22 mouse cellular contexts compared by ENCODE assay signal in the genomic region with DNA sequence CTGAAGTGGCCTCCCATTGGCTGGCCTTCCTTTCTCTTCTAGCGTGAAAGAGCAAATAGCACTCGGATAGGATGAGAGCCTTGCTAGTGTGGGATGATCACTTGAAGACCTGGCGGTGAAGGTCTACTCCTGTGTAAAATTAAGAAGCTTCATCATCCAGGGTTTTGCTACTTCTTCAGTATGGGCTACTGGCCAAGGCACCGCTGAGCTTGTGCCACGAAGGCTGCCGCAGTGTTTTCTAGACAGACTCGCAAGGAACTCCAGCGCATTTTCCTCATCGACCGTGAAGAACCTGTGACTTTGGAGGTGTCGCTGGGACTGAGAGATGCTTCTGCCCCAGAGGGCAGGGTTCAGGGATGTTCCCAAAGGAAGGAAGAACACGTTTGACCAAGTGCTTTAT. TPM values are rescaled to one million over a fixed set of nuclear protein-coding genes. Genes with fewer than 3 reads are reported as not detected.
DNase-seq lines count a peak whose midpoint lies in the region; TF ChIP-seq lines count a peak whose summit lies in the region.
"Had no signal": no experiment of that assay in that cellular context is flagged by ENCODE, and none has a peak within 500 bp of the region (broad histone marks: within the 10 kb centered on the region; RNA-seq: fewer than 3 reads in every experiment).

No protein-coding gene starts in this region.

- H3K36me3 ChIP-seq in kidney, adult 2 months (ENCODE audit: control insufficient read depth, insufficient read depth, low read length), result no peaks in the 10 kb centered on the region
- H3K36me3 ChIP-seq in E14TG2a.4 (ENCODE audit: insufficient read depth, low read length) (no peaks in the 10 kb centered on the region), ES-Bruce4 (ENCODE audit: control insufficient read depth, insufficient read depth, low read length, poor library complexity, severe bottlenecking) (no peaks in the 10 kb centered on the region)
- H3K36me3 ChIP-seq: embryonic facial prominence, embryonic 12.5 days; embryonic facial prominence, embryonic 15.5 days; heart, embryonic 13.5 days had no signal

- DNase-seq in cerebellum, postnatal 14 days, result peak; percentile 45 to 52
- DNase-seq in cerebellum, adult 11 months, result no peak
- DNase-seq in kidney, adult 2 months, result peak; percentile 29
- no peak for DNase-seq in kidney, adult 9 months
- DNase-seq in embryo, embryonic 10 days (ENCODE audit: low spot score), result no peak
- DNase-seq: adrenal gland, postnatal 10 days; cerebellum, adult 11-12 months; cerebellum, adult 8-10 months; forebrain, postnatal 0 days; gastrocnemius, adult 2 months; gastrocnemius, postnatal 14 days; heart, adult 11 months; heart, postnatal 14 days; heart, postnatal 4 days; kidney, adult 18-20 months had no signal

- no peak for TF ChIP-seq EP300 in ES-Bruce4 (IDR thresholded peaks at IDR 0.05; ENCODE audit: insufficient read depth, low read depth, low read length)

- no peak for TF ChIP-seq POLR2A in kidney, adult 2 months (IDR thresholded peaks at IDR 0.05; ENCODE audit: low read depth, low read length)
- TF ChIP-seq POLR2A in ES-Bruce4 (IDR thresholded peaks at IDR 0.05; ENCODE audit: insufficient read depth, low read length), result no peak

- H3K9me3 ChIP-seq in E14TG2a.4 (ENCODE audit: low read length) (no peaks in the 10 kb centered on the region), ES-Bruce4 (replicated peaks; ENCODE audit: control insufficient read depth, insufficient read depth, low read length, poor library complexity, severe bottlenecking) (no peaks in the 10 kb centered on the region)
- H3K9me3 ChIP-seq: embryonic facial prominence, embryonic 12.5 days; embryonic facial prominence, embryonic 15.5 days; heart, embryonic 13.5 days had no signal

- H3K27me3 ChIP-seq in kidney, adult 2 months (replicated peaks; ENCODE audit: control insufficient read depth, insufficient read depth, low read length), result no peaks in the 10 kb centered on the region
- peaks cover 29% of the 10 kb centered on the region for H3K27me3 ChIP-seq in E14TG2a.4 (ENCODE audit: insufficient read depth, low read length)
- H3K27me3 ChIP-seq in ES-Bruce4 (ENCODE audit: control insufficient read depth, insufficient read depth, low read length, poor library complexity, severe bottlenecking), result no peaks in the 10 kb centered on the region
- H3K27me3 ChIP-seq: embryonic facial prominence, embryonic 12.5 days; embryonic facial prominence, embryonic 15.5 days; heart, embryonic 13.5 days had no signal

- no peak overlapping the region for H3K27ac ChIP-seq in kidney, adult 2 months (ENCODE audit: insufficient read depth, low read depth, low read length)
- no peak overlapping the region for H3K27ac ChIP-seq in ES-Bruce4 (ENCODE audit: insufficient read depth, low read length)
- H3K27ac ChIP-seq: embryonic facial prominence, embryonic 12.5 days; embryonic facial prominence, embryonic 15.5 days; gastrocnemius, adult 2 months; heart, embryonic 13.5 days; hindbrain, embryonic 14.5 days; hindbrain, postnatal 0 days had no signal

- WGBS in kidney, adult 2 months, result 83% methylated on average over 12 of the region's 12 CpGs

- no peaks in the 10 kb centered on the region for H3K4me1 ChIP-seq in kidney, adult 2 months (ENCODE audit: control insufficient read depth, insufficient read depth, low read length)
- H3K4me1 ChIP-seq in E14TG2a.4 (replicated peaks; ENCODE audit: low read depth, low read length) (peaks cover 33% of the 10 kb centered on the region), ES-Bruce4 (ENCODE audit: control insufficient read depth, insufficient read depth, low read length) (no peaks in the 10 kb centered on the region)
- H3K4me1 ChIP-seq: embryonic facial prominence, embryonic 15.5 days had no signal

- H3K9ac ChIP-seq in ES-Bruce4 (ENCODE audit: low read depth, poor library complexity, severe bottlenecking), result no peak overlapping the region
- H3K9ac ChIP-seq: embryonic facial prominence, embryonic 12.5 days; embryonic facial prominence, embryonic 15.5 days; forebrain, postnatal 0 days; heart, embryonic 13.5 days; hindbrain, embryonic 14.5 days had no signal

- no peak overlapping the region for H3K4me3 ChIP-seq in kidney, adult 2 months (ENCODE audit: insufficient read depth, low read depth, low read length)
- peak overlapping the region; percentile 35 for H3K4me3 ChIP-seq in E14TG2a.4 (replicated peaks; ENCODE audit: low read length)
- H3K4me3 ChIP-seq in ES-Bruce4 (ENCODE audit: low read depth, low read length), result peak overlapping the region; percentile 5; the same call in 1 of the 2 replicates
- H3K4me3 ChIP-seq: embryonic facial prominence, embryonic 12.5 days; embryonic facial prominence, embryonic 15.5 days; gastrocnemius, adult 2 months; heart, embryonic 13.5 days had no signal

- no peak for TF ChIP-seq CTCF in kidney, adult 2 months (conservative IDR thresholded peaks at IDR 0.05; ENCODE audit: insufficient read depth, insufficient read length, low read depth, low read length)
- TF ChIP-seq CTCF in E14TG2a.4 (conservative IDR thresholded peaks at IDR 0.05; ENCODE audit: low read length), result no peak
- TF ChIP-seq CTCF in ES-Bruce4 (IDR thresholded peaks at IDR 0.05; ENCODE audit: low read depth, low read length), result no peak

RNA-seq across cellular contexts. Expression of a gene that starts 36.0 kb away (rescaled TPM):
- polyA plus RNA-seq in kidney, adult 2 months (2012; rRNA removed), result 1.0 and 2.0 TPM in 2 replicates
- polyA plus RNA-seq in ES-Bruce4 (2011; ENCODE audit: insufficient read depth, insufficient read length, low read depth, missing spikeins), result 6.1 and 6.4 TPM in 2 replicates

Comparison
In these comparisons a context has a peak if more than half of its experiments do, and no peak if none do; other contexts are left out.
1. DNase-seq: peak in cerebellum, postnatal 14 days (2 of 2) and kidney, adult 2 months (single experiment); none in cerebellum, adult 11 months (single experiment), kidney, adult 9 months (single experiment) and embryo, embryonic 10 days (single experiment).